Mouse (Mus musculus): ENCODE results near the gene Ptprr. TPM values are rescaled to one million over a fixed set of nuclear protein-coding genes. Genes with fewer than 3 reads are reported as not detected.

Ptprr gene
- total and polyA plus RNA-seq, 2 experiments from 2014 or later = 20.8 to 22.9 TPM

DNA sequence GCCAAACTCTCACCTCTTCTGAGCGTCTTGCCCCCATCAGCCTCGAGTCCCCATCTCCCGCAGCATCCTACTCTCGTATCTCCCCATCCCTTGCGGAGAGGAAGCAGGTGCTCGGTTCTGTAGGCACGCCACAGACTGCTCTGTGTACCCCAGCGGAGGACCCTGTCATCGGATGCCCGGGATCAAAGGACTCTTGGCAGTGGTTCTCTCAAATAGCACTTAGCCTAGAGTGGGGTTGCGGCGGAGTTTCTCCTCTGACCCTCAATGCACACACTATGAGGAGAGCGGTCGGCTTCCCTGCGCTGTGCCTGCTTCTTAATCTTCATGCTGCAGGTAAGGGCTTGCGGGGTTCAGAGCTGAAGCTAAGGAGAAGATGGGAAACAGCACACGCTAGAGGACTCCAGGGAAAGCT lies 473 bp downstream of the Ptprr start:
- no peak for TF ChIP-seq CTCF (IDR thresholded peaks at IDR 0.05; ENCODE audit: low read depth)
- Histone ChIP-seq H3K9me3 (ENCODE audit: low read length) (peaks cover 3% of the 10 kb centered on the region; the same call in 1 of the 2 replicates), H3K36me3 (ENCODE audit: insufficient read depth, low read length) (no peaks in the 10 kb centered on the region), H3K27ac (peak overlapping the region; percentile 85), H3K27me3 (ENCODE audit: insufficient read depth, low read length) (no peaks in the 10 kb centered on the region), H3K4me1 (ENCODE audit: insufficient read depth, low read length) (no peaks in the 10 kb centered on the region), H3K9ac (replicated peaks; ENCODE audit: low read length) (peak overlapping the region; percentile 62), H3K4me3 (ENCODE audit: low read length) (peak overlapping the region; percentile 58), H3K4me2 (ENCODE audit: low read depth, low read length) (peak overlapping the region; percentile 78)
- 1% methylated on average over 17 of the region's 17 CpGs for WGBS
- no peak for DNase-seq (ENCODE audit: low spot score)
- ATAC-seq = peak; percentile 75

- H3K27ac ChIP-seq = peak overlapping the region; percentile 85
- peak overlapping the region; percentile 58 for H3K4me3 ChIP-seq (ENCODE audit: low read length)
- peak overlapping the region; percentile 78 for H3K4me2 ChIP-seq (ENCODE audit: low read depth, low read length)
- DNase-seq (ENCODE audit: low spot score) (peak; percentile 66), ATAC-seq (peak; percentile 39)
- 6% methylated on average over 20 of the region's 20 CpGs for WGBS
- no peaks in the 10 kb centered on the region for H3K27me3 ChIP-seq (ENCODE audit: insufficient read depth, low read length)
- peak overlapping the region; percentile 62 for H3K9ac ChIP-seq (replicated peaks; ENCODE audit: low read length)
- 0 out of 2 replicates have a peak, but pooled peaks have one; percentile 19 for TF ChIP-seq CTCF (IDR thresholded peaks at IDR 0.05; ENCODE audit: low read depth)
- peaks cover 5% of the 10 kb centered on the region; the same call in 1 of the 2 replicates for H3K9me3 ChIP-seq (ENCODE audit: low read length)
- H3K36me3 ChIP-seq (ENCODE audit: insufficient read depth, low read length) = no peaks in the 10 kb centered on the region
- H3K4me1 ChIP-seq (ENCODE audit: insufficient read depth, low read length) = no peaks in the 10 kb centered on the region
Measured at GRCm38 (mm10) chr10:116019086-116019860, 1.3 kb downstream of the Ptprr start.

DNA sequence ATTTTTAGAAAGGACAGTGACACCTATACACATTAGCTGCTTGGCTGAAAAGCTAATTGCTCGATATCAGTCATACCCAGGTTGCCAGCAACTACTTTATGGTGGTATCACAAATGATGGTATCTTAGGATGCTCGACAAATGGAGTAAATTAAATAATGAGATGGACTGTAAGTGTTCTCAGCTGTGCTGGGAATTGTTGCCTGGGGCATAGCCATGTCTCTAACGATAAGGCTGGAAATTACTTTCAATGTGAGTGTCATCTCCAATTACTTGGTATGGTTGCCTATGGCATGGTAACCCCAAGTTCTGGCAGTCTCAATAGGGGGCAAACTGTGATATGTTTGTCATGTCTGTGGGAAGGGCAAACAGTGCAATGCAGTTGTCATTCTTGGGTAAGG lies 3.1 kb downstream of the Ptprr start:
- no peaks in the 10 kb centered on the region for H3K36me3 ChIP-seq (ENCODE audit: insufficient read depth, low read length)
- H3K27me3 ChIP-seq (ENCODE audit: insufficient read depth, low read length) = no peaks in the 10 kb centered on the region
- H3K4me1 ChIP-seq (ENCODE audit: insufficient read depth, low read length) = no peaks in the 10 kb centered on the region
- H3K4me2 ChIP-seq (ENCODE audit: low read depth, low read length) = peak overlapping the region; percentile 34; the same call in 1 of the 2 replicates
- H3K9me3 ChIP-seq (ENCODE audit: low read length) = peaks cover 5% of the 10 kb centered on the region; the same call in 1 of the 2 replicates
- no peak for DNase-seq (ENCODE audit: low spot score)
- no peak overlapping the region for H3K4me3 ChIP-seq (ENCODE audit: low read length)
- H3K9ac ChIP-seq (replicated peaks; ENCODE audit: low read length) = no peak overlapping the region
- ATAC-seq = no peak
- H3K27ac ChIP-seq = no peak overlapping the region
- WGBS = 58% methylated on average over 3 of the region's 3 CpGs
- TF ChIP-seq CTCF (IDR thresholded peaks at IDR 0.05; ENCODE audit: low read depth) = no peak

DNA sequence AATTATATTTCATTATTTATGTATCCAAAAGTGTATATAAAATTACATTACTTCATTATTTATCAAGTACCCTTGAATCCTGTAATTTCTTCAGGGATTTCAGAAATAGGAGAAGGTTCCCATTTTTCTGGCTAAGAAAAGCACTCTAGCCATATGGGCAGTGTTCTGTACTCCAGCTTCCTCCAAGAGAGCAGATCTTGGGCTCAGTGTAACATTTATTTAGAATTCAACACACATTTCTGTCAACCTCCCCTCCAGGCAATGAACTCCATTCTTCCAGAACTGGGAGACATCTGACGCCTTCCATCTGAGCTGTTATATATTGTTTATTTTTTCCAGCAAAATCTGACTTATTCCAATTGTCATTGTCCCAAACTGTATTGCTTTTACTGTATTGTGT lies 20.1 kb downstream of the Ptprr start:
- H3K4me3 ChIP-seq (ENCODE audit: low read length) = no peak overlapping the region
- TF ChIP-seq CTCF (IDR thresholded peaks at IDR 0.05; ENCODE audit: low read depth) = no peak
- 90% methylated on average over 1 of the region's 1 CpGs for WGBS
- no peak overlapping the region for H3K27ac ChIP-seq
- H3K9me3 ChIP-seq (ENCODE audit: low read length) = no peaks in the 10 kb centered on the region
- H3K27me3 ChIP-seq (ENCODE audit: insufficient read depth, low read length) = no peaks in the 10 kb centered on the region
- H3K36me3 ChIP-seq (ENCODE audit: insufficient read depth, low read length) = no peaks in the 10 kb centered on the region
- H3K4me2 ChIP-seq (ENCODE audit: low read depth, low read length) = no peak overlapping the region
- DNase-seq (ENCODE audit: low spot score) (no peak), ATAC-seq (no peak)
- H3K4me1 ChIP-seq (ENCODE audit: insufficient read depth, low read length) = no peaks in the 10 kb centered on the region
- no peak overlapping the region for H3K9ac ChIP-seq (replicated peaks; ENCODE audit: low read length)

DNA sequence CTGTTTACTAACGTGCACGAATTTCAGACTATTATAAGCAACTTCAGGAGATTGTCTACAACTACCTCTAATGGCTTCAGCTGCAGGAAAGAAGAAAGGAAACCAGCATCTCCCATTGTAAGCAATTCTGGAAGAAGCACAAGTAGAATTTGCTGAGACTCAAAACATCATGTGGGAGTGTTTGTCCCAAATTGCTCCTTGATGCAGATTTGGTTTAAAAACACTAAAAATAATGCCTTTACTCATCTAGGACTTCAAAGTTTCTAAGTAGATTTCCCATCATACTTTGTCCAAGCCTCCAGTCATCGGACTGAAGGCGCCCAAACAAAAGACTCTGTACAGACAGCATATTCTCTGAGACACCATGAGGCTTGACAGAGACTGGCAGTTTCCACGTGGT lies 57.9 kb downstream of the Ptprr start:
- TF ChIP-seq CTCF (IDR thresholded peaks at IDR 0.05; ENCODE audit: low read depth) = no peak
- Histone ChIP-seq H3K27me3 (ENCODE audit: insufficient read depth, low read length) (no peaks in the 10 kb centered on the region), H3K4me2 (ENCODE audit: low read depth, low read length) (no peak overlapping the region), H3K36me3 (ENCODE audit: insufficient read depth, low read length) (no peaks in the 10 kb centered on the region), H3K27ac (no peak overlapping the region), H3K9me3 (ENCODE audit: low read length) (no peaks in the 10 kb centered on the region), H3K4me1 (ENCODE audit: insufficient read depth, low read length) (no peaks in the 10 kb centered on the region), H3K9ac (replicated peaks; ENCODE audit: low read length) (no peak overlapping the region), H3K4me3 (ENCODE audit: low read length) (no peak overlapping the region)
- 88% methylated on average over 5 of the region's 5 CpGs for WGBS
- ATAC-seq = no peak
- no peak for DNase-seq (ENCODE audit: low spot score)

DNA sequence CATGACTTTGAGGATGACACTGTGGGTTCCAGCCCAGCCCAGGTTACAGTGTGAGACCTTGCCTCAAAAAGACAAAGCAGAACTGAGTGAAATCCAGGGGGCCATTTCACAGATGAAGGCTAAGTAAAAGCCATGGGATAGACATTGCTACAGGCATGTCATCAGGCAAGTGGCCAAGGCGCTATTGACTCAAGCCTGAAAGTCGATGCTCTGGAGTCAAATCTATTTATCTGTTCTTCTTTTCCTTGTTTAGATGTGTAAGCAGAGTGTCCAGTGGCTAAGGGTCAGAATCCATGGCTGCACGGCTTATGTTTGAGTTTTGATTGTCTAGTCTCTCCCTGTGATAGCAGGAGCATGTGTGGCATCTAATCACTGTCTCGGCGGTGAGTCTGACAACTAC lies 60.6 kb downstream of the Ptprr start:
- Histone ChIP-seq H3K27me3 (ENCODE audit: insufficient read depth, low read length) (no peaks in the 10 kb centered on the region), H3K9me3 (ENCODE audit: low read length) (no peaks in the 10 kb centered on the region), H3K36me3 (ENCODE audit: insufficient read depth, low read length) (no peaks in the 10 kb centered on the region), H3K4me1 (ENCODE audit: insufficient read depth, low read length) (no peaks in the 10 kb centered on the region), H3K4me2 (ENCODE audit: low read depth, low read length) (no peak overlapping the region), H3K9ac (replicated peaks; ENCODE audit: low read length) (no peak overlapping the region), H3K27ac (no peak overlapping the region), H3K4me3 (ENCODE audit: low read length) (no peak overlapping the region)
- WGBS = 63% methylated on average over 5 of the region's 5 CpGs
- DNase-seq (ENCODE audit: low spot score) (no peak), ATAC-seq (no peak)
- TF ChIP-seq CTCF (IDR thresholded peaks at IDR 0.05; ENCODE audit: low read depth) = no peak

GRCm38 (mm10) chr10:116079396-116079795 lies 61.4 kb downstream of the Ptprr start:
- 32% methylated on average over 7 of the region's 7 CpGs for WGBS
- TF ChIP-seq CTCF (IDR thresholded peaks at IDR 0.05; ENCODE audit: low read depth) = no peak
- H3K27me3 ChIP-seq (ENCODE audit: insufficient read depth, low read length) = no peaks in the 10 kb centered on the region

More at GRCm38 (mm10) chr10:116079396-116079795, 61.4 kb downstream of the Ptprr start:
- Histone ChIP-seq H3K4me2 (ENCODE audit: low read depth, low read length) (no peak overlapping the region), H3K4me3 (ENCODE audit: low read length) (no peak overlapping the region), H3K4me1 (ENCODE audit: insufficient read depth, low read length) (no peaks in the 10 kb centered on the region), H3K27ac (no peak overlapping the region), H3K9ac (replicated peaks; ENCODE audit: low read length) (no peak overlapping the region), H3K36me3 (ENCODE audit: insufficient read depth, low read length) (no peaks in the 10 kb centered on the region), H3K9me3 (ENCODE audit: low read length) (no peaks in the 10 kb centered on the region)
- DNase-seq (ENCODE audit: low spot score) (no peak), ATAC-seq (no peak)

All from hindbrain, postnatal 0 days (tissue).